Mouse (Mus musculus) right cerebral cortex, postnatal 14 days (tissue): ENCODE measurements at regions not wholly inside any gene's neighbourhood (a gene's known extent, or its start where the extent isn't known, plus 50 kb on each side); places are given as distances from the start of the nearest gene placed in this dataset.
"Not testable (repeated sequence)": the region's sequence is repeated elsewhere in the genome, so short reads cannot be mapped to it uniquely, and the experiment has no call there.

Experiments used
- DNase-seq: peaks from one replicate; pipeline ENCODE4 v3.0.0; 2022

DNA sequence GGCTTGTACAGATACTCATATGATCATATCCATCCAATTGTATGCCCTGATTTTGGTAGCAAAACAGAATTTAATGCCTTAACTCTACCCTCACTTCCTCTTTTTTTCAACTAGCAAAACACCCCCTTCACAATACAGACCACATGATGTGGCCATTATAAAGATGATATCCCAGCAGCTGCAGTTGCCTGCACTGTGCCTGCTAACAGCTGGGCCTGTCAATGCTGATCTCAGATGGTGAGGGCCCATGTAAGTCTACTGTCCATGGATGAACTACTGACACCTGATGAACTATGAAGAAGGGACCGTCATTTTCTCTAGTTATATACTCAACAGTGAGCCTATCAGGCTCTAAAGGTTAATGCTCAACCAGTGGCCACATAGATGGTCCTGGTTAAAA lies 191.8 kb upstream of the Fmr1 start:
- no peak for DNase-seq

GRCm38 (mm10) chrX:68492052-68492451 lies 186.3 kb upstream of the Fmr1 start:
- DNase-seq = not testable (repeated sequence)

DNA sequence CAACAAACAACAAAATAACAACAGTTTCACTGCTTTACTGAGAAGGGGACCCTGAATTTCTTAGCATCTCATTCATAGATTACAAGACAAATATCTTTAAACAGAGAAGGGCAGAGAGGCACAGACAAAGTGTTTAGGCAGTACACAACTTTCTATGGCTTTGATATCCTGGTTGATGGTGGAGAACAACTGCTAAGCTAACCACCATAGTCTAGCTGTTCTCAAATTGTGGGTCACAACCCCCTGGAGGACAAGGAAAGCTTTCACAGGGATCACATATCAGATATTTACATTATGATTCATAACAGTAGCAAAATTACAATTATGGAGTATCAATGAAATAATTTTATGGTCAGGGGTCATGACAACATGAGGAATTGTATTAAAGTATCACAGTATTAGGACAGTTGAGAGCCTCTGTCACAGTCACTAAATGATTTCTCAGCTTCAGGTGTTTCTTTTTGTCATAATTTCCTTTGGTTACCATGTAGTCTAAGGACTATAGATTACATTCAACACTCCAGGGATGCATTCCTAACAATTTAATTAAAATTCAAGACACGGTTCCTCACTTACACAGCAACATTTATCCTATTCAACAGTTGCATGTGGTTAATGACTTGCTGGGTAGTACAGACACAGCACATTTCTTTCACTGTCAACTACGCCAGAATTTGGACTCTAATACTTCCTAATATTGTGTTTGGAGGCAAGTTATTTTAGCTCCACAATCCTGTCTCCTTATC lies 183.8 kb upstream of the Fmr1 start:
- DNase-seq = no peak

- no peak for DNase-seq
Measured at GRCm38 (mm10) chrX:68495144-68495493, 183.2 kb upstream of the Fmr1 start.

DNA sequence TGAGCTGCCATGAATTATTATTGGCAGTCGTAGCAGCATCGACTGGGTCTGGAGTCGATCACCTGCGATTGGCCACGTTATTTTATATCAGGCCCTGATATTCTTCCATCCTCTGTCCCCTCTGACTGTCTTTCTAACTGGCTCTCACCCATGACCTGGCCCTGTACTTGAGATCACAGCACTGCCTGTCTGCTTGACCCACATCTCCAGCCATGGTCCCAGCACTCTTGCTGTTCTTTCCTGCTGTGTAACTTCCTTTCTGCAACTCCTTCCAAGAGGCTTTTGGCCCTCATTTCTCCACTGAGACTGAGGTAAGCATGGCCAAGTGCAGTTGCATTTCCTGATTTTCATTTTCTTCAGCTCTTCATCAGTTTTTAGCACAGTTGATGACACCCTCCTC lies 182.6 kb upstream of the Fmr1 start:
- DNase-seq = no peak

DNA sequence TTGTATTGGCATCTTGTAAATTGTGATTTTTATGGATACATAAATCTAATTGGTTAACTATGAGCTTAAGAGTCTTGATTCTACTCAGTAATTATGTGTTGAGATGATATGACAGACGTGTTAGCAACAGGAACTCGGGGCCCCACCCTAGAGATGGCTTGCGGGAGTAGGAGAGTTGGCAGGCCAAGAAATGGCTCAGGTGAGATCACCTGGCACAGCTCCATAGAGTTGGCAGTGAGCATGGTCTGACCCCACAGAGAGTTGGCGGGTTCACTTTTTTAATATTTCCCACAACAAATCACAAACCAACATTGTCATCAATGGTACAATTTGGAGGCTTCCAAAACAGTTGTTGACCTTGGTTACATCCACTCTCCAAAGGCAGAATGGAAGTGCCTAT lies 180.5 kb upstream of the Fmr1 start:
- no peak for DNase-seq

DNA sequence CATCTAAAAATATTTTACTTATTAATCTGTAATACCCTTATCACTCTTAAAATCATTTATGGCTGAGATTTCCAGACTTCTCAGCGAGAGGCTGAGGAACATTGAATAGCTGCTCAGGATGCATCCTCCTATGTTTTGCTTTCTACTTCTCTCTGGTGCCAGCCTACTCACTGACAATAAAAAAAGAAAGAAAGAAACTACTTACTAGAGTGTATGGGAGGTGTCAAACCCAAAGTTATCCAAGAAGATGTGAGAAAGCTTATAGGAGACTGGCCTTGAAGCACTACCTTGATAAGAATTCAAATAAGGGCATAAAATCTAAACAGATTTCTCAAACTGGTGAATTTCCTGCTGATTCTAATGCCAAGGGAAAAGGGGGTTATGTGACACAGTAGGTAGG lies 175.4 kb upstream of the Fmr1 start:
- DNase-seq = no peak

DNA sequence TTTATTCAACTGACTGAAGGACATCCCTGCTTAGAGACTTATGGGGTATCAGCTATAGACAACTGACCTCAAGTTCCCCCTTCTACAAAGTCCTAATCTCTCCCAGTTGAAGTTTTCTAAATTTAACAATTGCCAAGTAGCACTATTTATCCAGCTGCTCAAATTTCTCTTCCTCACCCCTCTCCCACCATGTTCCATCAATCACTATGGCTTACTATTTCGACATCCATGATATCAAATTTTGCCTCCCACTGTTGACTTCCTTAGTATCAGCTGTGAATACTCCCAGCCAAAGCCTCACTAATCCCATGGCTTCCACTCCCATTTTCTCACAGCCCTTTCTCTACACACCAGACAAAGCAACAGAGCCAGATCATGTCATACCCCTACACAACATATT lies 170.7 kb upstream of the Fmr1 start:
- no peak for DNase-seq

GRCm38 (mm10) chrX:68512213-68512766 lies 166.1 kb upstream of the Fmr1 start:
- no peak for DNase-seq

DNA sequence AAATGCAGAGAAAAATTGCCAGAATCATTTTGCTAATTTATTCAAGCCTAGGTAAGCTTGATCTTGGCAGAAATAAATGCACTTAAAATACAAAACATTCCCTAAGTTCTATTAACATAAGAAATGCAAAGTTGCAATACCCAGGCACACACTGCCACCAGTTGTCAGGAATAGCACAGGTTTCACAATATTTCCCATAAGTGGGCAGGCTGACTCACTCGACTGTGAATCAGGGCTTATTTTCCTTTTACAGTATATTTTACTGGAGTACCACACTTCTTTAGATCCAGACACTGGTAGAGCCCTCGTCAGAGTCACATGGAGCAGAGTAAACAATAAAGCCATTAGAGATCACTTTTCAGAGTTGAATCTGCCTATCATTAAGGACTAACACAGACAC lies 131.8 kb upstream of the Fmr1 start:
- DNase-seq = no peak

DNA sequence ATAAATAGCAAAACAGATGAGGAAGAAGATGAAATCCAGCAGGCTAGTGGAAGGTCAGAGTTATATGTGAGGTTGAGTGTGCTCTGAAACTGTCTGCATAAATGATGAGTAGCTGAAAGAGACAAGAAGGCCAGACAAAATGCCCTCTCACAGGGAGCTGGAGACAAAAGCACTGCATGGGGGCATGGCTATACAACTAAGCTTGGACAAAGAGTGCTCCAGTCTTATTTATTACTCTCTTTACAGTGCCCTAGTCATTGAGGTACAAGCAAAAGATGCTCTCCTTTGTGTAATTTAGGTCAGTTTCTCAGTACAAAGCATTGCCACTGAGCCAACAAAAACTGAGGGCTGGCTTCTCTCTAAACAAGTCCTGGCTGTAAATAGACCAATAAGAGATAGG lies 124.3 kb upstream of the Fmr1 start:
- no peak for DNase-seq

- no peak for DNase-seq
Measured at GRCm38 (mm10) chrX:68557717-68558116, 120.6 kb upstream of the Fmr1 start.

DNA sequence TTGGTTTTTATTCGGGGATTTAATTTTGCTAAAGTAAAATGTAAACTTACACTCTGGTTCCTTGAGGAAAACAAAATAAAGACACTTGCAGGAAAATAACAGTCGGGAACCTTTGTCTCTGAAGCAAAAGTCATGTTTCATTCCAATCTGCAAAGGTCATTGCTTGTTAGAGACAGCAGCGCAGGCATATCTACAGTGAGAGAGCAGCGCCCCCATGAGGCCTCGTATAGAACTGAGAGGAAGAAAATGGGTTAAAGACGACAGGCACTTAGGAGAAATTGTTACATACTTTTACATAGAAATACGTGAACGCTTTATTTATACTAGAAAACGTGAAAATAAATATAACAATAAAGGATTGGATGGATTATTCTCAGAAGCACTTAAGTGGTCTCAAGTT lies 93.1 kb upstream of the Fmr1 start:
- DNase-seq = peak; percentile 42

- no peak for DNase-seq
Measured at GRCm38 (mm10) chrX:68622141-68622540, 56.2 kb upstream of the Fmr1 start.
